In the genomic region with DNA sequence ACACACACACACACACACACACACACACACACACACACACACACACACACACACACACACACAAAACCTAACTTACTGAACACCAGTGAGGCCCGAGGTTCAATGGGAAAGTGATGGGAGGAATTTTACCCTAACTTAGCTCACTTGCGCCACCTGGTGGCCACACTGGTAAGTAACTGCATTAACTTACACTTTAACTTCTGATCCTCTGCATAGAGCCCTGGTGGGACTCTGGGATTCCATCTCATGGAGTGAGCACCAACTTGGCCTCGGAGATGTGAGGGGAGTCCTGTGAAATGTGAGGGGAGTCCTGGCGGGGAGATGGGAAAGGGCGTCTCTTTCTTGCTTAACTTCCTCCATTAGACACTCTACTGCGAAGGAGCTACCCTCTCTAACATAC, we compare ENCODE assay signal across 8 mouse cellular contexts. TPM values are rescaled to one million over a fixed set of nuclear protein-coding genes. Genes with fewer than 3 reads are reported as not detected.
DNase-seq lines count a peak whose midpoint lies in the region; ATAC-seq and TF ChIP-seq lines count a peak whose summit lies in the region.

No protein-coding gene starts in this region.

- H3K36me3 ChIP-seq in MEL (ENCODE audit: control insufficient read depth in 1 of 2, insufficient read depth in 2 of 2, low read length in 2 of 2), result no peaks in the 10 kb centered on the region
- H3K36me3 ChIP-seq in hindbrain, embryonic 12.5 days, result peaks cover 3% of the 10 kb centered on the region; the same call in 1 of the 2 replicates

- peak; percentile 75 for TF ChIP-seq RAD21 in MEL (IDR thresholded peaks at IDR 0.05; ENCODE audit: low read depth, low read length)

- no peaks in the 10 kb centered on the region for H3K9me3 ChIP-seq in MEL (replicated peaks; ENCODE audit: insufficient read depth, low read length)
- H3K9me3 ChIP-seq in hindbrain, embryonic 12.5 days (replicated peaks), result no peaks in the 10 kb centered on the region

- peak; percentile 76 for DNase-seq in MEL (ENCODE audit: low read depth, low spot score)
- peak; percentile 92 for DNase-seq in brain, embryonic 14.5 days (ENCODE audit: low read depth)
- DNase-seq in layer of hippocampus, postnatal 25 days (ENCODE audit: extremely low spot score in 1 of 2, low spot score in 1 of 2), result peak; percentile 69 to 98
- peak; percentile 55 for DNase-seq in right cerebral cortex, postnatal 25 days
- peak; percentile 61 to 78 for DNase-seq in urinary bladder, postnatal 36 days (ENCODE audit: low spot score in 2 of 2)

- H3K79me2 ChIP-seq in MEL (ENCODE audit: control insufficient read depth, insufficient read depth, low read length, poor library complexity), result no peaks in the 10 kb centered on the region

- WGBS in hindbrain, embryonic 12.5 days, result 24% methylated on average over 6 of the region's 6 CpGs

- no peak overlapping the region for H3K4me3 ChIP-seq in MEL (ENCODE audit: control insufficient read depth in 1 of 2, insufficient read depth in 1 of 2, low read depth in 2 of 2, low read length in 2 of 2)
- H3K4me3 ChIP-seq in hindbrain, embryonic 12.5 days, result no peak overlapping the region

- peak; percentile 67 to 87 (median 70) for TF ChIP-seq CTCF in MEL (IDR thresholded peaks at IDR 0.05 in 2 of 3, conservative IDR thresholded peaks at IDR 0.05 in 1 of 3; ENCODE audit: control insufficient read depth in 1 of 3, insufficient read depth in 1 of 3, low read depth in 2 of 3, low read length in 3 of 3, poor library complexity in 1 of 3, severe bottlenecking in 1 of 3)
- TF ChIP-seq CTCF in brain, embryonic 14.5 days (IDR thresholded peaks at IDR 0.05; ENCODE audit: borderline replicate concordance, extremely low read depth, insufficient read depth, insufficient read length), result peak; percentile 73; the same call in 1 of the 2 replicates

- ATAC-seq in erythroblast, adult 5-6 weeks (replicated peaks; ENCODE audit: low FRiP score, poor library complexity, severe bottlenecking), result peak; percentile 63
- peak; percentile 46; the same call in 1 of the 2 replicates for ATAC-seq in hindbrain, embryonic 12.5 days (ENCODE audit: low FRiP score)
- ATAC-seq in megakaryocyte progenitor cell, adult 5-6 weeks (replicated peaks; ENCODE audit: poor library complexity), result peak; percentile 83

- TF ChIP-seq EP300 in MEL (IDR thresholded peaks at IDR 0.05; ENCODE audit: low read depth in 1 of 2, low read length in 2 of 2), result no peak

- H3K4me2 ChIP-seq in hindbrain, embryonic 12.5 days (replicated peaks), result no peak overlapping the region

- no peaks in the 10 kb centered on the region for H3K27me3 ChIP-seq in MEL (ENCODE audit: control insufficient read depth in 1 of 2, insufficient read depth in 2 of 2, low read length in 2 of 2)
- no peaks in the 10 kb centered on the region; the same call in 1 of the 2 replicates for H3K27me3 ChIP-seq in hindbrain, embryonic 12.5 days

- H3K4me1 ChIP-seq in MEL (ENCODE audit: control insufficient read depth in 1 of 2, insufficient read depth in 2 of 2, low read length in 2 of 2), result no peaks in the 10 kb centered on the region
- 0 out of 2 replicates have a peak, but pooled peaks cover 1% of the 10 kb centered on the region for H3K4me1 ChIP-seq in hindbrain, embryonic 12.5 days

- no peak for TF ChIP-seq POLR2A in MEL (IDR thresholded peaks at IDR 0.05; ENCODE audit: control insufficient read depth in 1 of 2, insufficient read depth in 1 of 2, low read depth in 1 of 2, low read length in 2 of 2, poor library complexity in 1 of 2)
- TF ChIP-seq POLR2A in brain, embryonic 14.5 days (IDR thresholded peaks at IDR 0.05; ENCODE audit: borderline replicate concordance, extremely low read depth, insufficient read depth, insufficient read length, poor library complexity, severe bottlenecking), result no peak

- H3K9ac ChIP-seq in MEL (ENCODE audit: control insufficient read depth, low read depth, low read length, poor library complexity, severe bottlenecking), result no peak overlapping the region
- no peak overlapping the region for H3K9ac ChIP-seq in hindbrain, embryonic 12.5 days

- no peak overlapping the region for H3K27ac ChIP-seq in MEL (ENCODE audit: control insufficient read depth, low read depth, low read length)
- H3K27ac ChIP-seq in hindbrain, embryonic 12.5 days, result no peak overlapping the region

TF ChIP-seq in MEL, 35 proteins besides CTCF, POLR2A, EP300 and RAD21:
- TF ChIP-seq HCFC1 (IDR thresholded peaks at IDR 0.05; ENCODE audit: low read depth, low read length), result no peak
- TF ChIP-seq BHLHE40 (IDR thresholded peaks at IDR 0.05; ENCODE audit: borderline replicate concordance, low read depth, low read length), result no peak
- TF ChIP-seq SMC3 (IDR thresholded peaks at IDR 0.05; ENCODE audit: low read depth, low read length), result peak; percentile 93
- no peak for TF ChIP-seq KAT2A (conservative IDR thresholded peaks at IDR 0.05; ENCODE audit: low read depth, low read length)
- TF ChIP-seq ZC3H11A (IDR thresholded peaks at IDR 0.05; ENCODE audit: low read depth, low read length), result peak; percentile 54

RNA-seq across cellular contexts. Expression of gene Prf1, which starts 38.5 kb away (rescaled TPM):
- total RNA-seq in MEL (2012; rRNA removed), result not detected in 2 replicates
- under 1 TPM in 1 of 2 experiments, not detected in 1; 0.04 TPM for polyA plus RNA-seq in MEL (2012; ENCODE audit: insufficient read depth in 1 of 2, insufficient read length in 2 of 2, low read depth in 1 of 2, low replicate concordance in 2 of 2, missing spikeins in 1 of 2)
- polyA plus RNA-seq in brain, embryonic 14.5 days (2012; rRNA removed), result 0.04 TPM in 1 of 2 replicates, not detected in the other
- total RNA-seq in erythroblast, adult 5-6 weeks (2015; ENCODE audit: low replicate concordance), result not detected in 2 replicates
- not detected in 2 replicates for total RNA-seq in erythroblast, adult 5-6 weeks (2017; ENCODE audit: low replicate concordance)
- not detected in 2 replicates for polyA plus RNA-seq in hindbrain, embryonic 12.5 days (2016; fragmentation: Nextera tagmentation; extraction: Ambion mirVana)
- total RNA-seq in layer of hippocampus, postnatal 25 days (2021), result not detected
- total RNA-seq in megakaryocyte progenitor cell, adult 5-6 weeks (2015), result not detected in 2 replicates
- not detected in 2 replicates for total RNA-seq in megakaryocyte progenitor cell, adult 5-6 weeks (2017)

RNA-seq across cellular contexts. Expression of gene Pald1, which starts 47.2 kb away (rescaled TPM):
- 2.9 and 3.0 TPM in 2 replicates for total RNA-seq in MEL (2012; rRNA removed)
- 1 to 10 TPM in 1 of 2 experiments, not detected in 1; 6.4 TPM for polyA plus RNA-seq in MEL (2012; ENCODE audit: insufficient read depth in 1 of 2, insufficient read length in 2 of 2, low read depth in 1 of 2, low replicate concordance in 2 of 2, missing spikeins in 1 of 2)
- 23.3 and 28.6 TPM in 2 replicates for polyA plus RNA-seq in brain, embryonic 14.5 days (2012; rRNA removed)
- not detected in 2 replicates for total RNA-seq in erythroblast, adult 5-6 weeks (2015; ENCODE audit: low replicate concordance)
- not detected in 2 replicates for total RNA-seq in erythroblast, adult 5-6 weeks (2017; ENCODE audit: low replicate concordance)
- polyA plus RNA-seq in hindbrain, embryonic 12.5 days (2016; fragmentation: Nextera tagmentation; extraction: Ambion mirVana), result 34.5 and 39.3 TPM in 2 replicates
- total RNA-seq in layer of hippocampus, postnatal 25 days (2021), result 10 to 100 TPM; 15.2 to 20.0 TPM
- total RNA-seq in megakaryocyte progenitor cell, adult 5-6 weeks (2015), result not detected in 2 replicates
- not detected in 2 replicates for total RNA-seq in megakaryocyte progenitor cell, adult 5-6 weeks (2017)
